Mouse (Mus musculus): ENCODE measurements around the gene Zim1.

GRCm38 (mm10) chr7:6658606-6659005 lies 37.6 kb downstream of the Zim1 start:
- no peak for TF ChIP-seq EP300 (IDR thresholded peaks at IDR 0.05; ENCODE audit: low read depth in 1 of 2, low read length in 2 of 2)
- TF ChIP-seq MEF2A (IDR thresholded peaks at IDR 0.05; ENCODE audit: extremely low read depth, insufficient replicate concordance, low read depth, low read length, poor library complexity, severe bottlenecking): no peak
- no peak for TF ChIP-seq CTCF (IDR thresholded peaks at IDR 0.05 in 2 of 3, conservative IDR thresholded peaks at IDR 0.05 in 1 of 3; ENCODE audit: control insufficient read depth in 1 of 3, insufficient read depth in 1 of 3, low read depth in 2 of 3, low read length in 3 of 3, poor library complexity in 1 of 3, severe bottlenecking in 1 of 3)
- no peak for TF ChIP-seq ZC3H11A (IDR thresholded peaks at IDR 0.05; ENCODE audit: low read depth, low read length)
- no peak for TF ChIP-seq POLR2A (IDR thresholded peaks at IDR 0.05; ENCODE audit: control insufficient read depth in 1 of 2, insufficient read depth in 1 of 2, low read depth in 1 of 2, low read length in 2 of 2, poor library complexity in 1 of 2)
- TF ChIP-seq NRF1 (IDR thresholded peaks at IDR 0.05; ENCODE audit: insufficient read depth, low read depth, low read length, poor library complexity, severe bottlenecking): no peak
- no peak for TF ChIP-seq RAD21 (IDR thresholded peaks at IDR 0.05; ENCODE audit: low read depth, low read length)
- TF ChIP-seq TCF12 (IDR thresholded peaks at IDR 0.05; ENCODE audit: low read depth, low read length): no peak
- no peak for TF ChIP-seq UBTF (IDR thresholded peaks at IDR 0.05; ENCODE audit: borderline replicate concordance, insufficient read depth, low read depth, low read length)
- TF ChIP-seq TAL1 (IDR thresholded peaks at IDR 0.05; ENCODE audit: low read length): no peak
- TF ChIP-seq E2F4 (IDR thresholded peaks at IDR 0.05; ENCODE audit: borderline replicate concordance, low read depth, low read length): no peak

All from MEL (cell line).